Mouse (Mus musculus): ENCODE data around the gene Prdx5. TPM values are rescaled to one million over a fixed set of nuclear protein-coding genes. Genes with fewer than 3 reads are reported as not detected.

Gene Prdx5
- polyA plus RNA-seq, 1 experiment from 2014 or later, result 177 TPM

DNA sequence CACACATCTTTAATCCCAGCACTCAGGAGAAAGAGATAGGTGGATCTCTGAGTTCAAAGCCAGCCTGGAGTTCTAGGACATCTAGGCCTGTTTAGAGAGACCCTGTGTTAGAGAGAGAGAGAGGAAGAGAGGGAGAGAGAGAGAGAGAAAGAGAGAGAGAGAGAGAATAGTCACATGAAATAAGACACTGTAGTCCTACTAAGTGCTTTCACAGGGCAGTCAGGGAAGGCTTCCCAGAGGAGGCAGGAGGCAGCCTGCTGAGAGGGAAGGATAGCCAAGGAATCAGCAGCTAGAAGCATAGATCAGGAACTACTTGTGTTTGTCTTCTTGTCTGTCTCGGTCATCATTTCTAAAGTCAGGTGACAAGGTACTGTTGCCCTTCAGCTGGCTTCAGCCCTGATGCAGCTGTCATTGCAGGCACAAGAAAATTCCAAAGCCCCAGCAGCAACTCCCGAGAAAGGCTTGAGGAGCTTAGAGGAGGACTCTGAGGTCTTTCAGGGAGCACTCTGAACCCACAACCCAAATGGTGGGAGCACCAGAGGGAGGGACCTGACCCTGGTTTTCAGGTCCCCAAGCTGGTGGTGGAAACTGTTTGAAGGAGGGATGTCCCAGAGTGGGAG, 50.8 kb downstream of the Prdx5 start:
- WGBS, result 84% methylated on average over 2 of the region's 2 CpGs
- ATAC-seq (ENCODE audit: low FRiP score, low TSS enrichment), result no peak
- no peak overlapping the region for H3K27ac ChIP-seq (ENCODE audit: low read depth, low read length)
- H3K9ac ChIP-seq (ENCODE audit: low read depth, low read length), result no peak overlapping the region
- H3K9me3 ChIP-seq (ENCODE audit: control insufficient read depth, low read length), result no peaks in the 10 kb centered on the region
- no peak overlapping the region for H3K4me3 ChIP-seq (ENCODE audit: low read length)
- H3K36me3 ChIP-seq (ENCODE audit: control insufficient read depth, insufficient read depth, low read length), result no peaks in the 10 kb centered on the region
- no peak overlapping the region for H3K4me2 ChIP-seq (replicated peaks; ENCODE audit: low read depth, low read length)
- peaks cover 8% of the 10 kb centered on the region; the same call in 1 of the 2 replicates for H3K4me1 ChIP-seq (ENCODE audit: control insufficient read depth, insufficient read depth, low read length)
- H3K27me3 ChIP-seq (ENCODE audit: control insufficient read depth, insufficient read depth, low read length), result peaks cover 3% of the 10 kb centered on the region; the same call in 1 of the 2 replicates

DNA sequence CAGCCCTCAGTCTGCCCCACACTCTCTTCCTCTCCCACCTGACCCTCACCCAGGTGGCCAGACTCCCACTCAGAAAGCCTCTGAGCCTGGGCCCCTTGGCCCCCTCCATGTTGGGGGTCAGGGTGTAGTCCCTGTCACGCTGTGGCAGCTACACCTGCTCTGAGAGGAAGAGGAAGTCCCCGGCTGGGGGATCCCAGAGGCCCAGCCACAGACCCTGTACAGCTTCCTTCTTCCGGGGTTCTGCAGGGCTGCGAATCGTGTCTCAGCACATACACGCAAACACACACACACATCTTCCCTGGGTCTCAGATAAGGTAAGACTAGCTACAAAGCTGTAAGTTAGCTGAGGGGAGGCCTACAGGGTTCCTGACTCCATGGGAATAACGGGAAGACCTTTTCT, 51.9 kb downstream of the Prdx5 start, which contains the start of gene Ccdc88b:
TSS of gene Ccdc88b (minus strand) at position 181 of the 400 bp plus-strand sequence.
- Histone ChIP-seq H3K36me3 (ENCODE audit: control insufficient read depth, insufficient read depth, low read length) (no peaks in the 10 kb centered on the region), H3K4me1 (ENCODE audit: control insufficient read depth, insufficient read depth, low read length) (peaks cover 8% of the 10 kb centered on the region; the same call in 1 of the 2 replicates), H3K4me3 (ENCODE audit: low read length) (no peak within 1 kb of the TSS), H3K27ac (ENCODE audit: low read depth, low read length) (no peak within 1 kb of the TSS), H3K4me2 (replicated peaks; ENCODE audit: low read depth, low read length) (no peak within 1 kb of the TSS), H3K9me3 (ENCODE audit: control insufficient read depth, low read length) (no peaks in the 10 kb centered on the region), H3K9ac (ENCODE audit: low read depth, low read length) (no peak within 1 kb of the TSS), H3K27me3 (ENCODE audit: control insufficient read depth, insufficient read depth, low read length) (peaks cover 3% of the 10 kb centered on the region; the same call in 1 of the 2 replicates)
- WGBS, result 63% methylated on average over 7 of the region's 7 CpGs
- ATAC-seq (ENCODE audit: low FRiP score, low TSS enrichment), result no peak

GRCm38 (mm10) chr19:6857391-6858005, 52.4 kb downstream of the Prdx5 start:
- 70% methylated on average over 9 of the region's 9 CpGs for WGBS
- Histone ChIP-seq H3K9me3 (ENCODE audit: control insufficient read depth, low read length) (no peaks in the 10 kb centered on the region), H3K36me3 (ENCODE audit: control insufficient read depth, insufficient read depth, low read length) (no peaks in the 10 kb centered on the region), H3K4me1 (ENCODE audit: control insufficient read depth, insufficient read depth, low read length) (peaks cover 8% of the 10 kb centered on the region; the same call in 1 of the 2 replicates), H3K4me3 (ENCODE audit: low read length) (no peak overlapping the region), H3K27ac (ENCODE audit: low read depth, low read length) (no peak overlapping the region), H3K9ac (ENCODE audit: low read depth, low read length) (no peak overlapping the region), H3K4me2 (replicated peaks; ENCODE audit: low read depth, low read length) (no peak overlapping the region), H3K27me3 (ENCODE audit: control insufficient read depth, insufficient read depth, low read length) (peaks cover 3% of the 10 kb centered on the region; the same call in 1 of the 2 replicates)
- ATAC-seq (ENCODE audit: low FRiP score, low TSS enrichment), result no peak

GRCm38 (mm10) chr19:6857003-6857360, 52.9 kb downstream of the Prdx5 start:
- no peak overlapping the region for H3K9ac ChIP-seq (ENCODE audit: low read depth, low read length)
- H3K4me2 ChIP-seq (replicated peaks; ENCODE audit: low read depth, low read length), result no peak overlapping the region
- H3K4me1 ChIP-seq (ENCODE audit: control insufficient read depth, insufficient read depth, low read length), result peaks cover 8% of the 10 kb centered on the region; the same call in 1 of the 2 replicates
- no peak for ATAC-seq (ENCODE audit: low FRiP score, low TSS enrichment)
- no peak overlapping the region for H3K4me3 ChIP-seq (ENCODE audit: low read length)
- WGBS, result 56% methylated on average over 3 of the region's 3 CpGs
- H3K9me3 ChIP-seq (ENCODE audit: control insufficient read depth, low read length), result no peaks in the 10 kb centered on the region
- H3K27ac ChIP-seq (ENCODE audit: low read depth, low read length), result no peak overlapping the region
- H3K27me3 ChIP-seq (ENCODE audit: control insufficient read depth, insufficient read depth, low read length), result peaks cover 3% of the 10 kb centered on the region; the same call in 1 of the 2 replicates
- no peaks in the 10 kb centered on the region for H3K36me3 ChIP-seq (ENCODE audit: control insufficient read depth, insufficient read depth, low read length)

Small RNA genes within 50 kb of the gene (microRNA-seq; reads per million reads assigned to microRNA genes)
- gene Mir6990, result not detected

Other genes starting within 250 kb of the Prdx5 start
- gene Rps6ka4, start 69.5 kb downstream of the Prdx5 start, polyA plus RNA-seq (2014; fragmentation: Nextera tagmentation; extraction: Ambion mirVana), result 11.8 and 15.1 TPM in 2 replicates
- 0.30 and 0.51 TPM in 2 replicates for gene Ccdc88b, start 51.9 kb downstream of the Prdx5 start, polyA plus RNA-seq (2014; fragmentation: Nextera tagmentation; extraction: Ambion mirVana)
- gene Trmt112, start 408 bp downstream of the Prdx5 start, polyA plus RNA-seq (2014; fragmentation: Nextera tagmentation; extraction: Ambion mirVana), result 164 and 181 TPM in 2 replicates
- 5.2 and 9.0 TPM in 2 replicates for gene Esrra, start 11.7 kb upstream of the Prdx5 start, polyA plus RNA-seq (2014; fragmentation: Nextera tagmentation; extraction: Ambion mirVana)
- gene Catsperz, start 15.3 kb upstream of the Prdx5 start, polyA plus RNA-seq (2014; fragmentation: Nextera tagmentation; extraction: Ambion mirVana), result 2.1 and 3.8 TPM in 2 replicates
- gene Kcnk4, start 24.4 kb upstream of the Prdx5 start, polyA plus RNA-seq (2014; fragmentation: Nextera tagmentation; extraction: Ambion mirVana), result 0.12 and 0.51 TPM in 2 replicates
- 65.5 and 70.9 TPM in 2 replicates for gene Bad, start 31.8 kb upstream of the Prdx5 start, polyA plus RNA-seq (2014; fragmentation: Nextera tagmentation; extraction: Ambion mirVana)
- gene Gpr137, start 32.4 kb upstream of the Prdx5 start, polyA plus RNA-seq (2014; fragmentation: Nextera tagmentation; extraction: Ambion mirVana), result 23.3 and 27.4 TPM in 2 replicates
- gene Ppp1r14b, start 64.9 kb upstream of the Prdx5 start, polyA plus RNA-seq (2014; fragmentation: Nextera tagmentation; extraction: Ambion mirVana), result 202 and 254 TPM in 2 replicates
- 24.4 and 38.9 TPM in 2 replicates for gene Plcb3, start 66.4 kb upstream of the Prdx5 start, polyA plus RNA-seq (2014; fragmentation: Nextera tagmentation; extraction: Ambion mirVana)
- gene Fkbp2, start 70.4 kb upstream of the Prdx5 start, polyA plus RNA-seq (2014; fragmentation: Nextera tagmentation; extraction: Ambion mirVana), result 89.7 and 118 TPM in 2 replicates
- 38.2 and 39.8 TPM in 2 replicates for gene Vegfb, start 77.5 kb upstream of the Prdx5 start, polyA plus RNA-seq (2014; fragmentation: Nextera tagmentation; extraction: Ambion mirVana)
- gene Dnajc4, start 82.5 kb upstream of the Prdx5 start, polyA plus RNA-seq (2014; fragmentation: Nextera tagmentation; extraction: Ambion mirVana), result 22.6 and 24.0 TPM in 2 replicates
- 20.4 and 22.2 TPM in 2 replicates for gene Nudt22, start 86.0 kb upstream of the Prdx5 start, polyA plus RNA-seq (2014; fragmentation: Nextera tagmentation; extraction: Ambion mirVana)
- gene Trpt1, start 86.0 kb upstream of the Prdx5 start, polyA plus RNA-seq (2014; fragmentation: Nextera tagmentation; extraction: Ambion mirVana), result 9.7 and 12.1 TPM in 2 replicates
- gene Fermt3, start 109.4 kb upstream of the Prdx5 start, polyA plus RNA-seq (2014; fragmentation: Nextera tagmentation; extraction: Ambion mirVana), result 3.6 and 4.9 TPM in 2 replicates
- 223 and 304 TPM in 2 replicates for gene Stip1, start 129.9 kb upstream of the Prdx5 start, polyA plus RNA-seq (2014; fragmentation: Nextera tagmentation; extraction: Ambion mirVana)
- 9.9 and 10.7 TPM in 2 replicates for gene Macrod1, start 146.7 kb upstream of the Prdx5 start, polyA plus RNA-seq (2014; fragmentation: Nextera tagmentation; extraction: Ambion mirVana)
- gene Flrt1, start 195.6 kb upstream of the Prdx5 start, polyA plus RNA-seq (2014; fragmentation: Nextera tagmentation; extraction: Ambion mirVana), result 3.0 and 5.5 TPM in 2 replicates

Data from kidney, embryonic 14.5 days (tissue).